ENCODE assay signal across 24 mouse cellular contexts in the genomic region with DNA sequence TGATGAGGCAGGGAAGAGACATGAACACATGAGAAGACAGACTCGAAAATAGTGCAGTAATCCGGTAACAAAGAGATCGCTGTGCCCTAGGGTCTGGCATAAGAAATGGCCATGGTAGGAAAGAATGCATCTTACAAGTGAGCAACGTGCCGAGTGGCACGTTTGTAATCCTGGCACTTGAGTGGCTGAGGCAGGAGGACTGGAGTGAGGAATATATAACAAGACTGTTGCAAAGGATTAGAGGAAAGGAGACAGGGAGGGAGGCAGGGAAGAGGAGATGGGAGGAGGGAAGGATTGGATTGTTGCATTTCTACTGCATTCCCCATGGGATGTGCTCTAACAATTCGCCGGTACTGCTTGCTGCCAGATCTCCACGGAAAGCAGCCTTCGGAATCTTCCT.
"Had no signal": no experiment of that assay in that cellular context is flagged by ENCODE, and none has a peak within 500 bp of the region (broad histone marks: within the 10 kb centered on the region; RNA-seq: fewer than 3 reads in every experiment).

No protein-coding gene starts in this region.

- ATAC-seq: intestine, embryonic 16.5 days; liver, embryonic 12.5 days had no signal

- H3K4me2 ChIP-seq: limb, embryonic 13.5 days; liver, embryonic 12.5 days; liver, embryonic 15.5 days; lung, embryonic 15.5 days; neural tube, embryonic 12.5 days; neural tube, embryonic 15.5 days had no signal

- H3K4me3 ChIP-seq: limb, embryonic 10.5 days; limb, embryonic 13.5 days; liver, embryonic 12.5 days; liver, embryonic 15.5 days; lung, embryonic 15.5 days; megakaryocyte, embryonic 14.5 days; neural tube, embryonic 12.5 days; neural tube, embryonic 15.5 days had no signal

- H3K9ac ChIP-seq: limb, embryonic 13.5 days; liver, embryonic 12.5 days; liver, embryonic 15.5 days; lung, embryonic 15.5 days; neural tube, embryonic 12.5 days; neural tube, embryonic 15.5 days had no signal

- H3K27ac ChIP-seq: limb, embryonic 10.5 days; limb, embryonic 13.5 days; liver, embryonic 12.5 days; liver, embryonic 15.5 days; lung, embryonic 15.5 days; neural tube, embryonic 12.5 days; neural tube, embryonic 15.5 days; stomach, postnatal 0 days had no signal

- H3K36me3 ChIP-seq: limb, embryonic 10.5 days; limb, embryonic 13.5 days; liver, embryonic 12.5 days; liver, embryonic 15.5 days; lung, embryonic 15.5 days; neural tube, embryonic 12.5 days; neural tube, embryonic 15.5 days had no signal

- H3K4me1 ChIP-seq: limb, embryonic 10.5 days; liver, embryonic 12.5 days; lung, embryonic 15.5 days; megakaryocyte, embryonic 14.5 days; neural tube, embryonic 12.5 days; neural tube, embryonic 15.5 days had no signal

- H3K9me3 ChIP-seq: limb, embryonic 10.5 days; limb, embryonic 13.5 days; liver, embryonic 12.5 days; liver, embryonic 15.5 days; lung, embryonic 15.5 days; megakaryocyte, embryonic 14.5 days; neural tube, embryonic 12.5 days; neural tube, embryonic 15.5 days had no signal

- DNase-seq: kidney, adult 18-20 months; kidney, adult 9 months; kidney, postnatal 14 days; kidney, postnatal 4 days; liver; lung, adult 18-20 months; lung, postnatal 10 days; lung, postnatal 36 days; right cerebral cortex, adult 18-20 months; right cerebral cortex, postnatal 14 days; right cerebral cortex, postnatal 4 days; thymus, adult 2 months; thymus, postnatal 14 days; thymus, postnatal 4 days had no signal

- H3K27me3 ChIP-seq: limb, embryonic 13.5 days; liver, embryonic 12.5 days; liver, embryonic 15.5 days; lung, embryonic 15.5 days; megakaryocyte, embryonic 14.5 days; neural tube, embryonic 12.5 days; neural tube, embryonic 15.5 days had no signal
